Mouse (Mus musculus): Measurements from ENCODE around the gene Pgrmc2. TPM values are rescaled to one million over a fixed set of nuclear protein-coding genes. Genes with fewer than 3 reads are reported as not detected.

Pgrmc2 gene
- polyA plus RNA-seq, 1 experiment, result 21.5 TPM

GRCm38 (mm10) chr3:41031286-41032210 lies 51.3 kb downstream of the Pgrmc2 start:
- Histone ChIP-seq H3K36me3 (ENCODE audit: control insufficient read depth, insufficient read depth, low read length) (0 out of 2 replicates have a peak, but pooled peaks cover 1% of the 10 kb centered on the region), H3K27ac (ENCODE audit: insufficient read depth, low read depth, low read length) (no peak overlapping the region)
- no peak for DNase-seq

GRCm38 (mm10) chr3:41030705-41031104 lies 52.1 kb downstream of the Pgrmc2 start:
- no peak for DNase-seq
- H3K27ac ChIP-seq (ENCODE audit: insufficient read depth, low read depth, low read length), result no peak overlapping the region
- TF ChIP-seq POLR2A (IDR thresholded peaks at IDR 0.05; ENCODE audit: low read depth, low read length) (no peak), CTCF (conservative IDR thresholded peaks at IDR 0.05; ENCODE audit: insufficient read depth, insufficient read length, low read depth, low read length) (no peak)
- H3K27me3 ChIP-seq (replicated peaks; ENCODE audit: control insufficient read depth, insufficient read depth, low read length), result no peaks in the 10 kb centered on the region
- no peaks in the 10 kb centered on the region for H3K4me1 ChIP-seq (ENCODE audit: control insufficient read depth, insufficient read depth, low read length)
- 93% methylated on average over 1 of the region's 1 CpGs for WGBS
- no peak overlapping the region for H3K4me3 ChIP-seq (ENCODE audit: insufficient read depth, low read depth, low read length)
- 0 out of 2 replicates have a peak, but pooled peaks cover 1% of the 10 kb centered on the region for H3K36me3 ChIP-seq (ENCODE audit: control insufficient read depth, insufficient read depth, low read length)

More at GRCm38 (mm10) chr3:41031286-41032210, 51.3 kb downstream of the Pgrmc2 start:
- Histone ChIP-seq H3K27me3 (replicated peaks; ENCODE audit: control insufficient read depth, insufficient read depth, low read length) (no peaks in the 10 kb centered on the region), H3K4me3 (ENCODE audit: insufficient read depth, low read depth, low read length) (no peak overlapping the region), H3K4me1 (ENCODE audit: control insufficient read depth, insufficient read depth, low read length) (no peaks in the 10 kb centered on the region)
- whole genome bisulfite sequencing, result 78% methylated on average over 12 of the region's 12 CpGs
- TF ChIP-seq CTCF (conservative IDR thresholded peaks at IDR 0.05; ENCODE audit: insufficient read depth, insufficient read length, low read depth, low read length) (no peak), POLR2A (IDR thresholded peaks at IDR 0.05; ENCODE audit: low read depth, low read length) (no peak)

GRCm38 (mm10) chr3:41021980-41022379 lies 60.9 kb downstream of the Pgrmc2 start:
- Histone ChIP-seq H3K27ac (ENCODE audit: insufficient read depth, low read depth, low read length) (0 out of 2 replicates have a peak overlapping the region, but pooled peaks have one; percentile 49), H3K36me3 (ENCODE audit: control insufficient read depth, insufficient read depth, low read length) (no peaks in the 10 kb centered on the region; the same call in 1 of the 2 replicates), H3K27me3 (replicated peaks; ENCODE audit: control insufficient read depth, insufficient read depth, low read length) (no peaks in the 10 kb centered on the region), H3K4me1 (ENCODE audit: control insufficient read depth, insufficient read depth, low read length) (peaks cover 2% of the 10 kb centered on the region; the same call in 1 of the 2 replicates), H3K4me3 (ENCODE audit: insufficient read depth, low read depth, low read length) (no peak overlapping the region)
- WGBS, result 57% methylated on average over 6 of the region's 6 CpGs
- TF ChIP-seq POLR2A (IDR thresholded peaks at IDR 0.05; ENCODE audit: low read depth, low read length) (no peak), CTCF (conservative IDR thresholded peaks at IDR 0.05; ENCODE audit: insufficient read depth, insufficient read length, low read depth, low read length) (no peak)
- peak; percentile 65 for DNase-seq

- TF ChIP-seq POLR2A (IDR thresholded peaks at IDR 0.05; ENCODE audit: low read depth, low read length) (no peak), CTCF (conservative IDR thresholded peaks at IDR 0.05; ENCODE audit: insufficient read depth, insufficient read length, low read depth, low read length) (no peak)
- Histone ChIP-seq H3K4me3 (ENCODE audit: insufficient read depth, low read depth, low read length) (no peak overlapping the region), H3K27me3 (replicated peaks; ENCODE audit: control insufficient read depth, insufficient read depth, low read length) (no peaks in the 10 kb centered on the region), H3K4me1 (ENCODE audit: control insufficient read depth, insufficient read depth, low read length) (peaks cover 2% of the 10 kb centered on the region; the same call in 1 of the 2 replicates), H3K27ac (ENCODE audit: insufficient read depth, low read depth, low read length) (no peak overlapping the region), H3K36me3 (ENCODE audit: control insufficient read depth, insufficient read depth, low read length) (no peaks in the 10 kb centered on the region; the same call in 1 of the 2 replicates)
- no peak for DNase-seq
- WGBS, result 91% methylated on average over 7 of the region's 7 CpGs
These were observed 62.2 kb downstream of the Pgrmc2 start for GRCm38 (mm10) chr3:41020687-41021086.

GRCm38 (mm10) chr3:41018022-41018608 lies 64.7 kb downstream of the Pgrmc2 start:
- H3K36me3 ChIP-seq (ENCODE audit: control insufficient read depth, insufficient read depth, low read length), result no peaks in the 10 kb centered on the region
- TF ChIP-seq POLR2A (IDR thresholded peaks at IDR 0.05; ENCODE audit: low read depth, low read length), result no peak
- no peak for TF ChIP-seq CTCF (conservative IDR thresholded peaks at IDR 0.05; ENCODE audit: insufficient read depth, insufficient read length, low read depth, low read length)
- peaks cover 2% of the 10 kb centered on the region; the same call in 1 of the 2 replicates for H3K4me1 ChIP-seq (ENCODE audit: control insufficient read depth, insufficient read depth, low read length)
- DNase-seq, result peak; percentile 63
- WGBS, result 59% methylated on average over 3 of the region's 3 CpGs
- no peak overlapping the region for H3K4me3 ChIP-seq (ENCODE audit: insufficient read depth, low read depth, low read length)
- 0 out of 2 replicates have a peak overlapping the region, but pooled peaks have one; percentile 11 for H3K27ac ChIP-seq (ENCODE audit: insufficient read depth, low read depth, low read length)
- no peaks in the 10 kb centered on the region for H3K27me3 ChIP-seq (replicated peaks; ENCODE audit: control insufficient read depth, insufficient read depth, low read length)

Other genes starting within 250 kb of the Pgrmc2 start
- gene Mfsd8, start 236.2 kb downstream of the Pgrmc2 start, polyA plus RNA-seq (2012; rRNA removed), result 3.1 and 3.7 TPM in 2 replicates
- gene Abhd18, start 236.1 kb downstream of the Pgrmc2 start, polyA plus RNA-seq (2012; rRNA removed), result 5.5 and 6.0 TPM in 2 replicates
- 0.03 TPM in 1 of 2 replicates, not detected in the other for gene 1700034I23Rik, start 180.5 kb downstream of the Pgrmc2 start, polyA plus RNA-seq (2012; rRNA removed)
- 13.2 and 15.6 TPM in 2 replicates for gene Larp1b, start 133.2 kb downstream of the Pgrmc2 start, polyA plus RNA-seq (2012; rRNA removed)